23 mouse cellular contexts compared by ENCODE assay signal in genomic region chr6:135813755-135814154, GRCm38 (mm10).
DNase-seq lines count a peak whose midpoint lies in the region; ATAC-seq and TF ChIP-seq lines count a peak whose summit lies in the region.
"Had no signal": no experiment of that assay in that cellular context is flagged by ENCODE, and none has a peak within 500 bp of the region (broad histone marks: within the 10 kb centered on the region; RNA-seq: fewer than 3 reads in every experiment).

No protein-coding gene starts in this region.

- no peaks in the 10 kb centered on the region for H3K36me3 ChIP-seq in kidney, embryonic 14.5 days (ENCODE audit: control insufficient read depth, insufficient read depth, low read length)
- H3K36me3 ChIP-seq in kidney, embryonic 16.5 days (ENCODE audit: insufficient read depth, low read length): no peaks in the 10 kb centered on the region
- no peaks in the 10 kb centered on the region for H3K36me3 ChIP-seq in embryonic facial prominence, embryonic 14.5 days (ENCODE audit: control insufficient read depth, insufficient read depth, low read length)
- H3K36me3 ChIP-seq: embryonic facial prominence, embryonic 12.5 days; embryonic facial prominence, embryonic 15.5 days; forebrain, embryonic 10.5 days; forebrain, embryonic 12.5 days had no signal

- H3K9ac ChIP-seq in kidney, embryonic 14.5 days (ENCODE audit: low read depth, low read length): no peak overlapping the region
- no peak overlapping the region for H3K9ac ChIP-seq in kidney, embryonic 16.5 days (replicated peaks; ENCODE audit: low read length)
- no peak overlapping the region for H3K9ac ChIP-seq in embryonic facial prominence, embryonic 14.5 days (ENCODE audit: low read depth, low read length)
- H3K9ac ChIP-seq: embryonic facial prominence, embryonic 12.5 days; embryonic facial prominence, embryonic 15.5 days; forebrain, embryonic 12.5 days had no signal

- no peak overlapping the region for H3K27ac ChIP-seq in kidney, embryonic 14.5 days (ENCODE audit: low read depth, low read length)
- H3K27ac ChIP-seq in kidney, embryonic 16.5 days (ENCODE audit: low read length): peak overlapping the region; percentile 36; the same call in 1 of the 2 replicates
- peak overlapping the region; percentile 61 for H3K27ac ChIP-seq in layer of hippocampus, adult 2 months
- no peak overlapping the region for H3K27ac ChIP-seq in embryonic facial prominence, embryonic 14.5 days (replicated peaks; ENCODE audit: low read depth, low read length)
- H3K27ac ChIP-seq: embryonic facial prominence, embryonic 12.5 days; embryonic facial prominence, embryonic 15.5 days; forebrain, embryonic 10.5 days; forebrain, embryonic 12.5 days had no signal

- no peaks in the 10 kb centered on the region for H3K9me3 ChIP-seq in kidney, embryonic 14.5 days (ENCODE audit: control insufficient read depth, low read length)
- no peaks in the 10 kb centered on the region for H3K9me3 ChIP-seq in kidney, embryonic 16.5 days (ENCODE audit: low read length)
- no peaks in the 10 kb centered on the region for H3K9me3 ChIP-seq in embryonic facial prominence, embryonic 14.5 days (ENCODE audit: control insufficient read depth, low read length)
- H3K9me3 ChIP-seq: embryonic facial prominence, embryonic 12.5 days; embryonic facial prominence, embryonic 15.5 days; forebrain, embryonic 10.5 days; forebrain, embryonic 12.5 days had no signal

- 37% methylated on average over 7 of the region's 7 CpGs for WGBS in kidney, embryonic 14.5 days
- WGBS in kidney, embryonic 16.5 days: 36% methylated on average over 7 of the region's 7 CpGs
- 51% methylated on average over 7 of the region's 7 CpGs for WGBS in embryonic facial prominence, embryonic 14.5 days

- TF ChIP-seq CTCF in layer of hippocampus, adult 2 months (conservative IDR thresholded peaks at IDR 0.05): no peak

- DNase-seq in kidney, adult 11 months: no peak
- no peak for DNase-seq in kidney, adult 9 months
- DNase-seq in layer of hippocampus, adult 2 months (ENCODE audit: low spot score in 2 of 2): no peak
- no peak for DNase-seq in layer of hippocampus, postnatal 36 days
- peak; percentile 38 for DNase-seq in embryonic facial prominence, embryonic 14.5 days (ENCODE audit: low spot score)
- no peak for DNase-seq in cerebellum, adult 9-11 months
- DNase-seq: adrenal gland, adult 2 months; adrenal gland, postnatal 10 days; adrenal gland, postnatal 25 days; cerebellum, adult 11 months; cerebellum, adult 18-20 months; cerebellum, adult 8-10 months; cerebellum, postnatal 10 days; cerebellum, postnatal 25 days had no signal

- no peaks in the 10 kb centered on the region for H3K4me1 ChIP-seq in kidney, embryonic 14.5 days (ENCODE audit: control insufficient read depth, insufficient read depth, low read length)
- no peaks in the 10 kb centered on the region for H3K4me1 ChIP-seq in kidney, embryonic 16.5 days (ENCODE audit: insufficient read depth, low read length)
- H3K4me1 ChIP-seq in embryonic facial prominence, embryonic 14.5 days (ENCODE audit: control insufficient read depth, insufficient read depth, low read length): no peaks in the 10 kb centered on the region
- H3K4me1 ChIP-seq: embryonic facial prominence, embryonic 12.5 days; embryonic facial prominence, embryonic 15.5 days; forebrain, embryonic 10.5 days; forebrain, embryonic 12.5 days had no signal

- ATAC-seq in kidney, embryonic 14.5 days (ENCODE audit: low FRiP score, low TSS enrichment): peak; percentile 51; the same call in 1 of the 2 replicates
- ATAC-seq in kidney, embryonic 16.5 days (ENCODE audit: low FRiP score, low TSS enrichment): peak; percentile 39; the same call in 1 of the 2 replicates
- peak; percentile 30; the same call in 1 of the 2 replicates for ATAC-seq in embryonic facial prominence, embryonic 14.5 days (ENCODE audit: low read depth)
- ATAC-seq: forebrain, embryonic 14.5 days; forebrain, embryonic 16.5 days had no signal

- no peak overlapping the region for H3K4me2 ChIP-seq in kidney, embryonic 14.5 days (replicated peaks; ENCODE audit: low read depth, low read length)
- no peak overlapping the region for H3K4me2 ChIP-seq in kidney, embryonic 16.5 days (replicated peaks; ENCODE audit: low read depth, low read length)
- H3K4me2 ChIP-seq in embryonic facial prominence, embryonic 14.5 days (ENCODE audit: low read depth, low read length): no peak overlapping the region
- H3K4me2 ChIP-seq: embryonic facial prominence, embryonic 12.5 days; embryonic facial prominence, embryonic 15.5 days; forebrain, embryonic 12.5 days had no signal

- H3K4me3 ChIP-seq in kidney, embryonic 14.5 days (ENCODE audit: low read length): no peak overlapping the region
- H3K4me3 ChIP-seq in kidney, embryonic 16.5 days (ENCODE audit: low read length): no peak overlapping the region
- no peak overlapping the region for H3K4me3 ChIP-seq in layer of hippocampus, adult 2 months
- H3K4me3 ChIP-seq in embryonic facial prominence, embryonic 14.5 days (ENCODE audit: low read depth, low read length): no peak overlapping the region
- H3K4me3 ChIP-seq: embryonic facial prominence, embryonic 12.5 days; embryonic facial prominence, embryonic 15.5 days; erythroblast, embryonic 14.5 days; forebrain, embryonic 10.5 days; forebrain, embryonic 12.5 days had no signal

- H3K27me3 ChIP-seq in kidney, embryonic 14.5 days (ENCODE audit: control insufficient read depth, insufficient read depth, low read length): no peaks in the 10 kb centered on the region
- H3K27me3 ChIP-seq in kidney, embryonic 16.5 days (ENCODE audit: insufficient read depth, low read length): no peaks in the 10 kb centered on the region
- no peaks in the 10 kb centered on the region for H3K27me3 ChIP-seq in embryonic facial prominence, embryonic 14.5 days (replicated peaks; ENCODE audit: control insufficient read depth, insufficient read depth, low read length)
- H3K27me3 ChIP-seq: embryonic facial prominence, embryonic 12.5 days; embryonic facial prominence, embryonic 15.5 days; forebrain, embryonic 12.5 days had no signal

Comparison
In these comparisons a context has a peak if more than half of its experiments do, and no peak if none do; other contexts are left out.
1. H3K27ac ChIP-seq: peak in kidney, embryonic 16.5 days (single experiment) and layer of hippocampus, adult 2 months (single experiment); none in kidney, embryonic 14.5 days (single experiment) and embryonic facial prominence, embryonic 14.5 days (single experiment).
2. Peak in every context shown above with its lines, with median percentiles within 50 percentile points of each other: ATAC-seq.